Mouse (Mus musculus) T-helper 17 cell (primary cell): ENCODE data around the gene Atp2a1.

Source experiments
- in situ Hi-C, 2 experiments: fragments of 300-600 bp; cut with MboI, MseI; formaldehyde crosslinking; loops; 1 replicate in 1 of 2; 2 replicates in 1 of 2; pipeline ENCODE4 v1.15.1; 2025; ENCODE audit warnings: high pct_unique_total_duplicates in 2 of 2

Atp2a1 gene

DNA sequence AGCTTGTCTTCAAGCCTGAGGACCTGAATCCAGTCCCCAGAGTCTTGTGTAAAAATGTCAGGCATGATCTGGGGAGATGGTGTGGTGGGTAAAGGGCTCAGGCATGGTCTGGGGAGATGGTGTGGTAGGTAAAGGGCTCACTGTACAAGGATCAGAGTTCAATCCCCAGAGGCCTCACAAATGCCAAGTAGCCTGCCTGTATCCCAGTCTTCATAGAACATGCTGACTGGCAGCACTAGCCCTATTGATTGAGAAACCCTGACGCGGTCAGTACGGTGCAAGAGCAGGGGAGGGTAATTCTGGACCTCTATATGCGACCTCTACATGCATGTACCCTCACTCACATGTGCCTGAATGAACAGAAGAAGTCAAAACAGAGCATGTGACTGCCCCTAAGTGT lies 45.3 kb downstream of the Atp2a1 start:
- in situ Hi-C loops, result no loop called here

DNA sequence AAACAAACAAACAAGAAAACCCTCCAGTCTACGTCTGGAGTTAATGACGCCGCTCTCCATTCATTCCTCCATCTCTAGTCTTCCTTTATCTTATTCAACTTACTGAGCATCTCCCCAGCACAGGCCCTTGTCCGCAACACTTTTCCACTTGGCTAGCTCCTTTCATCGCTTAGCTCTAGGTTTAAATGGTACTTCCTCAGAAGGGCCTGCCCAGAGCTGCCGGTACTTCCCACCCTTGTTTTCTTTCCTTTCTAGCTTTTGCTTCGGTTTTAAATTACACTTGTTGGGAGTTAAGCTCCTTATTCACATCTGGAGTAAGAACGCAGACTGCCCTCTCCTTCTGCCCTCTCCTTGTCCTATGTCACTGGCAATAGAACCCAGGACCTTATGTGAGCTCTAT lies 45.9 kb downstream of the Atp2a1 start:
- in situ Hi-C loops, result no loop called here

DNA sequence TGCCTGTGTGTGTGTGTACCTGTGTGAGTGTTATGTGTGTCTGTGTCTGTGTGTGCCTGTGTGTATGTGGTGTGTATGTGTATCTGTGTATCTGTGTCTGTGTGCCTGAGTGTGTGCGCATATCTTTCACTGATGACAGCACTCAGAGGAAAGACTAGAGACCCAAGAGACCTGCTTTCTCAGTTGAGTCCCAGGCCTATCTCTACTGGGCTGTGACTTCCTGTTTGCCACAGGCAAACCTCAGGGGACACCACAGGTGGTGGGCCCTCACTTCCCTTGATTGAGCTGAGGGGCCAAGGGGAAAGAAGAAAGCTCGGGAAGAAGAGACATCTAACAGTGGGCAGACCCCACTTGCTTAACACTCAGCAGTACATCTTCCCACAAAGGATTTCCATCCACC lies 46.3 kb downstream of the Atp2a1 start:
- in situ Hi-C loops, result no loop called here

DNA sequence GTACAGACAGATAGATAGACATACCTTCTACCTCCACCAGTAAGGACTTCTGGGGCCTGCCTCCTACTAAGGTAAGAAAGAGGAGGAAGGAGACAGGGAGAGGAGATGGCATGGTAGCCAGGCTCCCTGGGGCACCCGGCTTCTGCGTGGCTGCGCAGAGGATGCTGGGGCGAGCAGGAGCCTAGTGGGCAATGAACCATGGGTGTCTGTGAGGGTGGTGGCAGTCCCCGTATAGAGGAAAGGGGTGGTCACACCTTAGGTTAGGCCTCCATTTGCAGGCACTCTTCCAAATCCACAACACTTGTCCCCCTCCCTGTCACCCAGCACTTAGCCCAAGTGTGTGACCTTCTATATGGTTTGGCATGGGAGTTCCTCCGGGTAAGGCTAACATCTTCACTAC lies 48.2 kb downstream of the Atp2a1 start, which contains the start of gene Cd19:
Gene Cd19, minus strand, starts transcription at position 165 of the 400 bp plus-strand sequence.
- in situ Hi-C loops, result no loop called here

DNA sequence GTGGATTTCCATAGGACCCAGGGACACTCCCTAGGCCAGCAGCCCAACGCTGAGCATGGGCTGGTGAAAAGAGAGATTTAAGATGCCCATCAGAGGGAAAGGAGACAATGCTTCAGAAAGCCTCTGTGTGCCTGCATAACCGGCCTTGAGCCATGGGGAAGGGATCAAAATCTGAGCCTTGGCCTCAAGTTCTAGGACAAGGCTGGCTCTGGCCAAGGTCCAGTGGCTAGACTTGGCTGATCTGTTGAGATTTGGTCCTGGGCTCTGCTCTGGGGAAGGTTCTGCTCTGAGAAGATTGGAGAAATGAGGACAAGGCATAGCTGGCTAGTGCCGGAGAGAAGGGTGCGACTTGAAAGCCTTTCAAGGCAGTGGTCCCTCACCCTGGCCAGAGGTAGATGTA lies 51.8 kb downstream of the Atp2a1 start:
- in situ Hi-C loops, result no loop called here

DNA sequence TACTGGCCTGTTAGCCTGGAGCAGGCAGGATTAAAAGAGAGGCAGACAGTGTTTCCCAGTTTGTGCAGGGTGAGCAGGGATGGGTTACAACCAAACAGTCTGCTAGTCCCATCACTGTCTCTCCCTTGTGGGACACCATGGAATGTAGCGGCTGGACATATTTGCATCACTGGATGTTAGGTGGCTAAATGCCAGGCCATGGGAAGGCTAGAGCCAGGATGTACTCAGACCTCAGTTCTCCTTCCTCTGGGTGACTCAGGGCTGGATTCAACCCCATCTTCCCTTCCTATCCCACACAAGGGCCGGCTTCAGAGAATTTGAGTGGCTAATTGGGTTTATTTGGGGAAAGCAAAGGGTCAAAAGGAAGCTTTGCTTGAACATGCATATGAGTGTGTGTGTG lies 54.2 kb downstream of the Atp2a1 start:
- in situ Hi-C loops, result loop anchor here (5.0 kb wide), 2 partner anchors 104 to 119 kb away; no protein-coding TSS in a partner anchor

DNA sequence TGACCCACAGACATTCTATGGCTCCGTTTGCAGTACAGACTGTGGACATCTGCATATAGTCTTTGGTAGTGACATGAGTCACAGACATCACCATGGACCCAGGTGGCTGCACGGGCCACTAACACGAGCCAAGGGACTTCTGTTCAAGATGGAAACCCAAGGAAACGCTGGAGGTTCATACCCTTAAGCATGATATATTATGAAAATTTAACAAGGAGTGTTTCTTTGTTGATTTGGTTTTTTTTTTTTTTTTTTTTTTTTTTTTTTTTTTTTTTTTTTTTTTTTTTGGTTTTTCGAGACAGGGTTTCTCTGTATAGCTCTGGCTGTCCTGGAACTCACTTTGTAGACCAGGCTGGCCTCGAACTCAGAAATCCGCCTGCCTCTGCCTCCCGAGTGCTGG lies 60.4 kb downstream of the Atp2a1 start:
- in situ Hi-C loops, result loop anchor here in 1 of 2 experiments (5.0 kb wide), 1 partner anchor 35 kb away; no protein-coding TSS in a partner anchor

DNA sequence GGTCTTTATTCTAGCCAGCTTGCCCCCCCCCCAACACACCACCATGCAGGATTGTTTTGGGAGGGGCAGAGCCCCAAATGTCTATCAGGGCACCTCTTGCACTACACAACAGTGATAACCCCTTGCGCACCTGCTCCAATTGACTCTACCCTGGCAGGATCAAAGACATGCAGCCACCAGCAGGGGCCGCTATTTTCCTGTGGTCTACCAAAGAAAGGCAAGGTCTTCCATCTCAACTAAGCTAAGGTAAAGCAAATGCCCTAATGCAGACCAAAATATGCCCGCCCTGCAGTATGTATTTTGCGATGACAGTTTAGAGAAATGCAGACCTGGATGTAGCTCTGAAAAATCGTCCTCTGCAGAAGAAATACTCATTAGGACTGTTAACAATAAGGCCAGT lies 63.4 kb downstream of the Atp2a1 start:
- in situ Hi-C loops, result loop anchor here in 1 of 2 experiments (5.0 kb wide), 1 partner anchor 38 kb away; no protein-coding TSS in a partner anchor

DNA sequence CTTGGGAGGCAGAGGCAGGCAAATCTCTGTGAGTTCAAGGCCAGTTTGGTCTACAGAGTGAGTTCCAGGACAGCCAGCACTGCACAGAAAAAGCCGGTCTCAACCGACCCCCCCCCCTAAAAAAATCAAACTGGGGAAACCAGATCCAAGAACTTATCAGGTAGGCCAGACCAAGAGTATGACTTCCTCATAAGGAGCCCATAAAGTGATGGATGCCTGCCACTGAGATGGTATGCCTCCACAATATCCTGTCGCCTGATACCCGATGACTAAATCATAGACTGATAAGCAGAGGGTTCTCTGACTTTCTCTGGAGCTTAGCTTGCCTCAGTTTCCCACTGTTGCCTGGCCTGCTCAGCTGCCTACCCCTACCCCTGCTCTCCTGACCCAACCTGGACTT lies 65.1 kb downstream of the Atp2a1 start:
- in situ Hi-C loops, result loop anchor here in 1 of 2 experiments (5.0 kb wide), 1 partner anchor 39 kb away; no protein-coding TSS in a partner anchor

DNA sequence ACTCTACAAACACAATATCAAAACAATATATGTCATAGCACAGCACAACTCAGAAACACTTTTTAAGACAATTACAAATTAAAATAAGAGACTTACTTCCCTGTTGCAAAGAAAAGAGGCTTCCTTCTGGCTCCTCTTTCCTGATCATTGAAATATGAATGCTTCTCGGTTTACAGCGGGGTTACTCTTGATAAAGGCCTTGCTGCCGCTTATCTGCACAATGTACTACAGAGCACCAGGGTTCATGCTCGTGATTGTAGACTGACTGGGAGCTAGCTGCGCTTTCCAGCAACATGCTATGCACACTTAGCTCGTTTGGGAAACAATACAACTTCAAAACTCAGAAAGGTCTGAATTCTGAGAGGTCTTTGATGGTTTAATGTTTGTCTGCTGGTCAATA lies 65.7 kb downstream of the Atp2a1 start:
- in situ Hi-C loops, result loop anchor here in 1 of 2 experiments (5.0 kb wide), 1 partner anchor 40 kb away; no protein-coding TSS in a partner anchor

DNA sequence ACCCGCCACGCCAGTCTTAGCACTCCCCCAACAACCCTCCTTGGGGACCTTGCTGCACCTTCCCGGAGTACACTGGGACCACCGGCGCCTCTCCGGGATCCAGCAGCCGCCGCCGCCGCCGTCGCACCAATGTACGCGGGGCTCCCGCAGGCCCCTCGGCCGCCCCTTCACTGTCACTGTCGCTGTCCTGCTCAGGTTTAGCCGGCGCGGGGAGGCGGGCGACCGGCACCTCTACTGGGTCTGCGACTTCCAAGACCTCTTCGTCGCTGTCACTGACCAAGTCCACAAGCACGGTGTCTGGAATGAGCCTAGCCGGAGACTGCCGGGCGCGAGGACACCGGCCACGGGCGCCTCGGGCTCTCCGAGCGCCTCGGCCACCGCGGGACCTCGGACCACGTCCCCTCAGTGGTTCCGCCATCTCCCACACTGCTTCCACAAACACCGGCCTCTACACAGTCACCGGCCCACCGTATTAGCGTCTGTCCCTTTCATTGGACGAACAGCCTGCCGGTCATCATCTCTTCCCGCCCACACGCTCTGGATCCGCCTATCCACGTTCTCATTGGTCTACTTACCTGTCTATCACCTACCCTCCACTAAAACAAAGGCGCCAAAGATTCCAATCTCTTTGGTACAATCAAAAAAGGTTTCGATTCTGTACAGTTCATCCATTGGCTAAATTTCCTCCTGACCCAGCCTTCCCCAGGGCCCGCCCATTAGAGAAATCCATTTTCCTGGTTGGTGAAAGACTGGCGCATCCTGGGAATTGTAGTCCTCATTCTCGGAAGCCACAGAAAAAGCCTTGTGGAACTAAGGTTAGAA lies 66.4 kb downstream of the Atp2a1 start, which contains the start of gene Nfatc2ip:
Gene Nfatc2ip, minus strand, starts transcription at position 440 of the 822 bp plus-strand sequence.
- in situ Hi-C loops, result loop anchor here in 1 of 2 experiments (5.0 kb wide), 1 partner anchor 41 kb away; no protein-coding TSS in a partner anchor
